In genomic region chr5:110281984-110282383, GRCm38 (mm10) we compare ENCODE assay signal across 20 mouse cellular contexts.
"Had no signal": no experiment of that assay in that cellular context is flagged by ENCODE, and none has a peak within 500 bp of the region (broad histone marks: within the 10 kb centered on the region; RNA-seq: fewer than 3 reads in every experiment).

No protein-coding gene starts in this region.

- H3K36me3 ChIP-seq: lung, embryonic 15.5 days; midbrain, embryonic 10.5 days; midbrain, embryonic 12.5 days; neural tube, embryonic 13.5 days; neural tube, embryonic 15.5 days had no signal

- H3K27ac ChIP-seq: liver, embryonic 14.5 days; lung, embryonic 15.5 days; midbrain, embryonic 10.5 days; midbrain, embryonic 12.5 days; neural tube, embryonic 13.5 days; neural tube, embryonic 15.5 days had no signal

- H3K4me2 ChIP-seq: lung, embryonic 15.5 days; midbrain, embryonic 12.5 days; neural tube, embryonic 13.5 days; neural tube, embryonic 15.5 days had no signal

- H3K4me3 ChIP-seq: lung, embryonic 15.5 days; midbrain, embryonic 10.5 days; midbrain, embryonic 12.5 days; myocyte; neural tube, embryonic 13.5 days; neural tube, embryonic 15.5 days had no signal

- H3K27me3 ChIP-seq: neural tube, embryonic 15.5 days had no signal

- H3K9me3 ChIP-seq: lung, embryonic 15.5 days; midbrain, embryonic 10.5 days; midbrain, embryonic 12.5 days; neural tube, embryonic 13.5 days; neural tube, embryonic 15.5 days had no signal

- H3K9ac ChIP-seq: liver, embryonic 14.5 days; lung, embryonic 15.5 days; midbrain, embryonic 12.5 days; neural tube, embryonic 13.5 days; neural tube, embryonic 15.5 days had no signal

- DNase-seq: lung, adult 2 months; lung, postnatal 14 days; lung, postnatal 4 days; midbrain, embryonic 14.5 days; retina, postnatal 1 day; right cerebral cortex, adult 18-20 months; right cerebral cortex, postnatal 25 days; right cerebral cortex, postnatal 4 days; spleen, adult 18-20 months; thymus, adult 18-20 months; thymus, postnatal 14 days; thymus, postnatal 36 days had no signal

- ATAC-seq: midbrain, embryonic 16.5 days had no signal
